Mouse (Mus musculus) midbrain, embryonic 14.5 days (tissue): Measurements from ENCODE around the gene Ccr7. TPM values are rescaled to one million over a fixed set of nuclear protein-coding genes. Genes with fewer than 3 reads are reported as not detected.

Experiments used
- ATAC-seq: fragments of 200-750 bp; cut with Nextera tagmentation; 2 replicates; pipeline ENCODE4 v1.8.0; 2017; ENCODE audit warnings: moderate number of reproducible peaks, moderate library complexity; ENCODE audit not compliant: low FRiP score, low TSS enrichment
- DNase-seq: peaks from one replicate; pipeline ENCODE4 v3.0.0-alpha.2; 2015
- H3K27ac ChIP-seq: fragments of 300-500 bp; sonication (generic); replicated peaks from 2 replicates; pipeline ENCODE4 v1.5.1; 2014; ENCODE audit warnings: mild to moderate bottlenecking, low read depth, low read length, moderate library complexity
- H3K27me3 ChIP-seq: fragments of 300-500 bp; sonication (generic); 2 replicates; pipeline ENCODE4 v1.6.1; 2014; ENCODE audit warnings: low read length, control low read depth, mixed read lengths; ENCODE audit not compliant: control insufficient read depth, insufficient read depth
- H3K36me3 ChIP-seq: fragments of 300-500 bp; sonication (generic); 2 replicates; pipeline ENCODE4 v1.6.1; 2014; ENCODE audit warnings: low read length, control low read depth; ENCODE audit not compliant: control insufficient read depth, insufficient read depth
- H3K4me1 ChIP-seq: fragments of 300-500 bp; sonication (generic); 2 replicates; pipeline ENCODE4 v1.6.1; 2014; ENCODE audit warnings: mild to moderate bottlenecking, antibody characterized with exemption, low read length, control low read depth; ENCODE audit not compliant: control insufficient read depth, insufficient read depth
- H3K4me2 ChIP-seq: fragments of 300-500 bp; sonication (generic); 2 replicates; pipeline ENCODE4 v1.6.1; 2014; ENCODE audit warnings: mild to moderate bottlenecking, low read length, moderate library complexity
- H3K4me3 ChIP-seq: fragments of 300-500 bp; sonication (generic); replicated peaks from 2 replicates; pipeline ENCODE4 v1.5.1; 2014; ENCODE audit warnings: low read depth, low read length
- H3K9ac ChIP-seq: fragments of 300-500 bp; sonication (generic); replicated peaks from 2 replicates; pipeline ENCODE4 v1.6.1; 2014; ENCODE audit warnings: mild to moderate bottlenecking, low read length, moderate library complexity
- H3K9me3 ChIP-seq: fragments of 300-500 bp; sonication (generic); 2 replicates; pipeline ENCODE4 v1.6.1; 2016; ENCODE audit warnings: low read length, control low read depth, mixed read lengths; ENCODE audit not compliant: control insufficient read depth
- WGBS: fragments of 180-500 bp; shearing (Covaris S2); extraction: QIAGEN DNeasy Blood & Tissue Kit; methylation state at CpG from one replicate; pipeline ENCODE4 v1.1.7; 2014; 5-methylcytosine and 5-hydroxymethylcytosine counted together
- polyA plus RNA-seq: library from polyadenylated mRNA; unstranded; fragments of >200 nt; fragmentation: Nextera tagmentation; extraction: Ambion mirVana; gene quantifications from 2 replicates; pipeline ENCODE4 v1.2.1, GENCODE M21; 2014

The Ccr7 gene
- polyA plus RNA-seq, 1 experiment from 2014 or later, result 0.45 TPM

DNA sequence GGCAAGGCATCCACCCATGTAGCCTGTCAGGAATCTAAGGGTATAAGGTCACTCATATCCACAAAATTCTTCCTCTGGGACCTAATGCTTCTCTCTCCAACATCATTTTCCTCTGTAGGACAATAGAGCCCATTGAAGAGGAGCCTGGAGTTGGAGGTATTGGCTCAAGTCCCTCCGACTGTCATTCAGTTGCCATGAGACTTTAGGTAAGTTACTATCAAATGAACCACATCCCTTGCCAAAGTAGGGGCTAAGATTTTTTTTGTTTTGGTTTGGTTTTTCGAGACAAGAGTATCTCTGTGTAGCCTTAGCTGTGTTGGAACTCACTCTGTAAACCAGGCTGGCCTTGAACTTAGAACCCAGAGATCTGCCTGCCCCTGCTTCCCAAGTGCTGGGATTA lies 16.6 kb upstream of the Ccr7 start:
- ATAC-seq, result no peak
- WGBS, result 74% methylated on average over 2 of the region's 2 CpGs
- no peaks in the 10 kb centered on the region for H3K9me3 ChIP-seq

GRCm38 (mm10) chr11:99170547-99171267 lies 15.8 kb upstream of the Ccr7 start:
- no peak overlapping the region for H3K9ac ChIP-seq
- H3K27ac ChIP-seq, result no peak overlapping the region
- no peak for ATAC-seq
- H3K4me1 ChIP-seq, result no peaks in the 10 kb centered on the region
- H3K36me3 ChIP-seq, result no peaks in the 10 kb centered on the region
- no peak overlapping the region for H3K4me2 ChIP-seq
- H3K4me3 ChIP-seq, result no peak overlapping the region
- H3K27me3 ChIP-seq, result no peaks in the 10 kb centered on the region
- H3K9me3 ChIP-seq, result no peaks in the 10 kb centered on the region
- WGBS, result 83% methylated on average over 12 of the region's 12 CpGs
- no peak for DNase-seq

More for the DNA sequence above, 16.6 kb upstream of the Ccr7 start:
- no peaks in the 10 kb centered on the region for H3K4me1 ChIP-seq
- no peaks in the 10 kb centered on the region for H3K27me3 ChIP-seq
- H3K36me3 ChIP-seq, result no peaks in the 10 kb centered on the region
- no peak overlapping the region for H3K9ac ChIP-seq
- no peak overlapping the region for H3K27ac ChIP-seq
- no peak overlapping the region for H3K4me2 ChIP-seq
- no peak overlapping the region for H3K4me3 ChIP-seq
- DNase-seq, result no peak

DNA sequence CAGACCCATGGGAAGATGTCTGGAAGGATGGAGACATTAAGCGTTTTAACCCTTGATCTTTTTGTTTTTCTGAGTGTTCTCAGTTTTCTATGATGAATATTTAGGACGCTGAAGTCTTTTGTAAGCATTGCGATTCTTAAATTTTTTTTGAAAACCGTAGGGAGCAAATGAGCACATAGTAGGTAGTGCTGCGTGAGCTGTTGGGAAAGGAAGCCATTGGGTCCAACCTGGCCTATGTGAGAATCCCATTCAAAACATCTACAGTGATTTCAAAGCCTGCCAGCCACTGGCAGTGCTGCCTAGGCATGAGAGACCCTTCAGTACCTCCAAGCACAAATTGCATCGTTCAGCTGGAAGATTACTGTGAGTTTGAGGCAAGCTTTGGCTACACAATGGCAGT lies 15.1 kb upstream of the Ccr7 start:
- no peak overlapping the region for H3K9ac ChIP-seq
- 93% methylated on average over 6 of the region's 6 CpGs for WGBS
- H3K27me3 ChIP-seq, result no peaks in the 10 kb centered on the region
- H3K27ac ChIP-seq, result no peak overlapping the region
- H3K4me3 ChIP-seq, result no peak overlapping the region
- H3K36me3 ChIP-seq, result no peaks in the 10 kb centered on the region
- DNase-seq, result no peak
- ATAC-seq, result no peak
- H3K4me2 ChIP-seq, result no peak overlapping the region
- no peaks in the 10 kb centered on the region for H3K4me1 ChIP-seq
- no peaks in the 10 kb centered on the region for H3K9me3 ChIP-seq

DNA sequence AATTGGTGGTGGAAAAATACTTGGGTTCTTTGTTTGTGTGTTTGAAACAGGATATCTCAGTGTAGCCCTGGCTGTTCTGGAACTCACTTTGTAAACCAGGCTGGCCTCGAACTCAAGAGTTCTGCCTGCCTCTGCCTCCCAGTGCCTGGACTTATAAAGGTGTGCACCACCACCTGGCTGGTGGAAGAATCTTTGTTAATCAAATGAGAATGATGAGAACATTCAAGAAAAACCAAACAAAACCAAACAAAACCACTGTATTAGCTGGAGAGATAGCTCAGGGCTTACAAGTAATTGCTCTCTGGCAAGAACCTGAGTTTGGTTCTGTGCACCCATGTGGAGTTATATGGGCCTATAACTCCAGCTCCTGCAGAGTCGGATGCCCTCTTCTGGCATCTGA lies 14.6 kb upstream of the Ccr7 start:
- Histone ChIP-seq H3K27ac (no peak overlapping the region), H3K9ac (no peak overlapping the region), H3K4me1 (no peaks in the 10 kb centered on the region), H3K9me3 (no peaks in the 10 kb centered on the region), H3K36me3 (no peaks in the 10 kb centered on the region), H3K4me3 (no peak overlapping the region), H3K27me3 (no peaks in the 10 kb centered on the region), H3K4me2 (no peak overlapping the region)
- WGBS, result 94% methylated on average over 2 of the region's 2 CpGs
- DNase-seq (no peak), ATAC-seq (no peak)

DNA sequence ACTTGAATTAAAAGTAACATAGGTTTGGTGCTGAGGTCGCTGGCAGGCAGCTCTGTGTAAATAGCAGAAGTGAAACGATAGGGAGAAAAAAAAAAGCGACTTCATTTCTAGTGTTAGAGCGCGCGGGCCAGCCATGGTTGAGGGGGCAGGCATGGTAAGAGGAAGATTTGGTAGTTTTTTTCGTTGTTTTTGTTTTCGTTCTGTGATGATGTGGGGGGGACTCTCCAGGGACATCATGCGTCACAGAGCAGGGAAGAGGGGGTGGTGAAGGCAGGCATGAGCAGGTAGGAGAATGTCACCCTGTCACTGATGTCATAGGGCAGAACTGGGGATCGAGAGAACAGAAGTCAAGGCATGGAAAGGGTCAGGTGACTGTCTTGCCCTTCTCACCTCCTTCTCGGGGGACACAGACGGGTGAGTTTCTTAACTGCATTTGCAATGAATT lies 13.2 kb upstream of the Ccr7 start:
- H3K4me3 ChIP-seq, result no peak overlapping the region
- H3K9me3 ChIP-seq, result no peaks in the 10 kb centered on the region
- no peaks in the 10 kb centered on the region for H3K4me1 ChIP-seq
- DNase-seq (no peak), ATAC-seq (no peak)
- no peaks in the 10 kb centered on the region for H3K27me3 ChIP-seq
- no peak overlapping the region for H3K4me2 ChIP-seq
- H3K27ac ChIP-seq, result no peak overlapping the region
- 66% methylated on average over 12 of the region's 12 CpGs for WGBS
- no peaks in the 10 kb centered on the region for H3K36me3 ChIP-seq
- no peak overlapping the region for H3K9ac ChIP-seq

- no peak overlapping the region for H3K4me2 ChIP-seq
These were observed 12.7 kb upstream of the Ccr7 start for GRCm38 (mm10) chr11:99167576-99167975.

GRCm38 (mm10) chr11:99166241-99166640 lies 11.4 kb upstream of the Ccr7 start:
- no peak for DNase-seq
- no peak overlapping the region for H3K4me3 ChIP-seq
- no peak overlapping the region for H3K27ac ChIP-seq
- no peaks in the 10 kb centered on the region for H3K4me1 ChIP-seq
- ATAC-seq, result no peak
- H3K27me3 ChIP-seq, result no peaks in the 10 kb centered on the region
- H3K4me2 ChIP-seq, result no peak overlapping the region
- no peak overlapping the region for H3K9ac ChIP-seq
- WGBS, result 95% methylated on average over 7 of the region's 7 CpGs
- H3K9me3 ChIP-seq, result no peaks in the 10 kb centered on the region
- H3K36me3 ChIP-seq, result no peaks in the 10 kb centered on the region

More at GRCm38 (mm10) chr11:99167576-99167975, 12.7 kb upstream of the Ccr7 start:
- WGBS, result 94% methylated on average over 7 of the region's 7 CpGs
- DNase-seq (no peak), ATAC-seq (no peak)
- no peaks in the 10 kb centered on the region for H3K4me1 ChIP-seq
- H3K4me3 ChIP-seq, result no peak overlapping the region
- H3K9ac ChIP-seq, result no peak overlapping the region
- H3K27me3 ChIP-seq, result no peaks in the 10 kb centered on the region
- no peaks in the 10 kb centered on the region for H3K9me3 ChIP-seq
- no peak overlapping the region for H3K27ac ChIP-seq
- H3K36me3 ChIP-seq, result no peaks in the 10 kb centered on the region

- Histone ChIP-seq H3K4me1 (no peaks in the 10 kb centered on the region), H3K36me3 (no peaks in the 10 kb centered on the region), H3K9me3 (no peaks in the 10 kb centered on the region), H3K27me3 (no peaks in the 10 kb centered on the region), H3K4me2 (no peak overlapping the region), H3K27ac (no peak overlapping the region), H3K9ac (no peak overlapping the region), H3K4me3 (no peak overlapping the region)
- no peak for DNase-seq
- 76% methylated on average over 11 of the region's 11 CpGs for WGBS
- ATAC-seq, result no peak
These were observed 10.3 kb upstream of the Ccr7 start for GRCm38 (mm10) chr11:99165031-99165752.
